Mouse (Mus musculus) limb, embryonic 14.5 days (tissue): Measurements from ENCODE around the gene Arhgdia. TPM values are rescaled to one million over a fixed set of nuclear protein-coding genes. Genes with fewer than 3 reads are reported as not detected.

Source experiments
- ATAC-seq: fragments of 200-750 bp; cut with Nextera tagmentation; 2 replicates; pipeline ENCODE4 v1.8.0; 2017; ENCODE audit warnings: low read depth, moderate number of reproducible peaks, moderate TSS enrichment; ENCODE audit not compliant: low FRiP score
- DNase-seq: peaks from one replicate; pipeline ENCODE4 v3.0.0-alpha.2; 2015; ENCODE audit warnings: low spot score
- H3K27ac ChIP-seq: fragments of 300-500 bp; sonication (generic); replicated peaks from 2 replicates; pipeline ENCODE4 v1.5.1; 2014; ENCODE audit warnings: low read depth, mild to moderate bottlenecking, low read length, moderate library complexity, mixed read lengths
- H3K27me3 ChIP-seq: fragments of 300-500 bp; sonication (generic); 2 replicates; pipeline ENCODE4 v1.6.1; 2014; ENCODE audit warnings: low read length, mixed read lengths; ENCODE audit not compliant: control insufficient read depth, insufficient read depth
- H3K36me3 ChIP-seq: fragments of 300-500 bp; sonication (generic); 2 replicates; pipeline ENCODE4 v1.6.1; 2014; ENCODE audit warnings: mild to moderate bottlenecking, low read length, moderate library complexity, mixed read lengths; ENCODE audit not compliant: control insufficient read depth, insufficient read depth
- H3K4me1 ChIP-seq: fragments of 300-500 bp; sonication (generic); 2 replicates; pipeline ENCODE4 v1.6.1; 2014; ENCODE audit warnings: antibody characterized with exemption, low read length, mixed read lengths; ENCODE audit not compliant: control insufficient read depth, insufficient read depth
- H3K4me2 ChIP-seq: fragments of 300-500 bp; sonication (generic); replicated peaks from 2 replicates; pipeline ENCODE4 v1.6.1; 2014; ENCODE audit warnings: low read depth, mild to moderate bottlenecking, low read length, moderate library complexity; ENCODE audit not compliant: severe bottlenecking
- H3K4me3 ChIP-seq: fragments of 300-500 bp; sonication (generic); replicated peaks from 2 replicates; pipeline ENCODE4 v1.5.1; 2014; ENCODE audit warnings: low read length
- H3K9ac ChIP-seq: fragments of 300-500 bp; sonication (generic); 2 replicates; pipeline ENCODE4 v1.6.1; 2014; ENCODE audit warnings: mild to moderate bottlenecking, low read depth, low read length, moderate library complexity; ENCODE audit not compliant: severe bottlenecking
- H3K9me3 ChIP-seq: fragments of 300-500 bp; sonication (generic); 2 replicates; pipeline ENCODE4 v1.6.1; 2016; ENCODE audit warnings: low read length; ENCODE audit not compliant: control insufficient read depth
- POLR2A ChIP-seq: fragments of 200-500 bp; IDR thresholded peaks from 2 replicates; pipeline ENCODE4 v1.8.0; 2012; ENCODE audit warnings: inconsistent platforms, mild to moderate bottlenecking, moderate library complexity, borderline replicate concordance; ENCODE audit not compliant: insufficient read depth, insufficient read length; ENCODE audit errors: extremely low read depth
- WGBS: fragments of 180-500 bp; shearing (Covaris S2); extraction: QIAGEN DNeasy Blood & Tissue Kit; methylation state at CpG from one replicate; pipeline ENCODE4 v1.1.7; 2014; 5-methylcytosine and 5-hydroxymethylcytosine counted together
- polyA plus RNA-seq, 2 experiments: library from polyadenylated mRNA; depleted of rRNA in 1 of 2; stranded (reverse) in 1 of 2; unstranded in 1 of 2; fragments of >200 nt; fragmentation: Nextera tagmentation in 1 of 2; extraction: Ambion mirVana in 1 of 2; gene quantifications; 2 replicates each; pipeline versions ENCODE4 v1.2.1 to v1.2.3; 2012 to 2014

Arhgdia gene
- polyA plus RNA-seq, 2 experiments = 566 to 610 TPM

DNA sequence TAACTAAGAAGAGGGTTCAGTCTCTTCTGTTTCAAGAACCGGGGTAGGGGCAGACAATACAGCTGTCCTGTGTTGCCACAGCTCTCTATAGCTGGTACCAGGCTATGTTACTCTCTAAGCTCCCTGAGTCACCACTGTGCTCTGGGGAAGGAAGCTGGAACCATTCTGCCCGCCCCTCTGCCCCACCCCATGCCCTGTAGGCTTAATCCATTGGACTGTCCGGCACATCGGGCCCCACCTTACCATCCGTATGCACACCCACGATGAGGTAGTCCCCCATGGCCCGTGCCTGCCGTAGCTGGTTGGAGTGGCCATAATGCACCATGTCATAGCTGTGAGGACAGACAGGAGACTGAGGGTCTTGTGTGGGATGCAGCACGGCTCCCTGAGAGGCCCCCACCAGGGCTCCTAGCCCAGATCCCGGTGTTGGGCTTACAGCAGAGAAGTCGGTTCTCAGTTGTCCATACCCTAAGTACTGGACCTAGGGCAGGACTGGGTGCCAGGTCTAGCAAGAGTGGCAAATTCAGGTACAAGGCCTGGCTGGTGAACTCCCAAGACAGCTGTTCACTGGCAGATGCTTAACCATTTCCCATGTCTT lies 34.3 kb upstream of the Arhgdia start:
- DNase-seq (no peak), ATAC-seq (no peak)
- H3K9me3 ChIP-seq = no peaks in the 10 kb centered on the region
- no peak for TF ChIP-seq POLR2A
- no peaks in the 10 kb centered on the region for H3K27me3 ChIP-seq
- peaks cover 11% of the 10 kb centered on the region for H3K4me1 ChIP-seq
- peaks cover 72% of the 10 kb centered on the region for H3K36me3 ChIP-seq
- no peak overlapping the region for H3K27ac ChIP-seq
- 94% methylated on average over 11 of the region's 11 CpGs for WGBS
- no peak overlapping the region for H3K9ac ChIP-seq
- no peak overlapping the region for H3K4me3 ChIP-seq
- H3K4me2 ChIP-seq = no peak overlapping the region

DNA sequence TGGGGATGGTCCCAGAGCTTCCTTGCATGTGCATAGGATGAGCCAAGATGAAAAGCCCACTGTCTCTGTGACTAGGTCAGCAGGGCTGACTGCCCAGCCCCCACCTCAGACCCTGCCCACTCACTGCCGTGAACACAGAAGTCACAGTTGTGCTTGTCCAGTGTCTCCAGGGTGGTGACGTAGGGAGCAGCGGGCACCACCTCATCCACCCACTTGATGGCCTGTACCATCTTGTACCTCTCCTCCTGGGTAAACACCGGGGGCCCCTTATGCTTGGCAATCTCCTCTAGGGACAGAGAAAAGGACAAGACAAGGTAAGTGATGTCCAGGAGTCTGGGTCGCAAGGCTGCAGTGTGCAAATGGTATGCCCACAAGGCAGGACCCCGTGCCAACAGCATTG lies 33.7 kb upstream of the Arhgdia start:
- Histone ChIP-seq H3K27ac (no peak overlapping the region), H3K4me3 (no peak overlapping the region), H3K9ac (no peak overlapping the region), H3K9me3 (no peaks in the 10 kb centered on the region), H3K4me2 (no peak overlapping the region), H3K36me3 (peaks cover 72% of the 10 kb centered on the region), H3K27me3 (no peaks in the 10 kb centered on the region), H3K4me1 (peaks cover 11% of the 10 kb centered on the region)
- ATAC-seq (no peak), DNase-seq (no peak)
- no peak for TF ChIP-seq POLR2A
- 98% methylated on average over 6 of the region's 6 CpGs for WGBS

DNA sequence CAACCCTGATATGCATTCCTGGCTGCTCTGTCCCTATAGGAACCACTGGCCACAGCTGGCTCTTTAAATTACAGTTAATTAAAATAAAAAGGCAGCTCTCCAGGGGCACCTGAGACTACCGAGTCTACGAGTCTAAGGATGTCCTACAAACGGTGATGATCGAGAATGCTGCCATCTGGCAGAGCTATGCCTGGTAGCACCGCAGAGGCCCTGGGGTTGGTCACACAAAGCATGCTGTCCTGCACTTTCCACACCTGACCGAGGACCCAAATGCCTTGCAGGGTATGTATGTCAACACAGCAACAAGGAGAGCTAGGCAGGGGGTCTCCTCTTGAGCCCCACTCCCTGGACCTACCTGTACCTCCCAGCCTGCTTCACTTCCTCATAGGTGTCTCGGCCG lies 32.6 kb upstream of the Arhgdia start:
- no peaks in the 10 kb centered on the region for H3K9me3 ChIP-seq
- peaks cover 63% of the 10 kb centered on the region for H3K36me3 ChIP-seq
- no peak for ATAC-seq
- peaks cover 1% of the 10 kb centered on the region for H3K27me3 ChIP-seq
- peaks cover 11% of the 10 kb centered on the region for H3K4me1 ChIP-seq
- 85% methylated on average over 8 of the region's 8 CpGs for WGBS
- no peak for DNase-seq
- H3K4me3 ChIP-seq = no peak overlapping the region
- no peak overlapping the region for H3K9ac ChIP-seq
- no peak overlapping the region for H3K27ac ChIP-seq
- TF ChIP-seq POLR2A = no peak
- H3K4me2 ChIP-seq = no peak overlapping the region

DNA sequence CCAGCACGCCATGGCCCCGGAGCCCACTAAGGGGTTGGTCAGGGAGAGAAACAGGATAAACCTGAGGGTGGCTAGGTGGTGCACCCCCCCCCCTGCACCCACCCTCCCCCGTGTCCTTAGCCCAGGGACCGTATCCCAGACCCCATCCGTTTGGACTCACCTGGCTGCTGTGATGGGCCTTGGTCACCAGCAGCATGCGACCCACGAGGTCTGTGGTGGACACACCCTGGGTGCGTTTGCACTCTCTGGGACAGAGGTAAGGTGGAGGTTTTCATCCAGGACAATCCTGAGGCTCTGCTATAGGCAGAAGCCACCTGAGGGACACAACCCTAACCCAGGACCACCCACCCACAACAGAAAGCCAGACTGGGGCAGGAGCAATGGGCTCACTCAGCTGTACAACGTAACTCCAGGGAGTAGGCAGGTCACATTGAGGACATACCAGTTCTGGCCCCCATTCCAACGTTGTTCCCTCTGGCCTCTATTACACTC lies 32.1 kb upstream of the Arhgdia start:
- H3K4me2 ChIP-seq = no peak overlapping the region
- TF ChIP-seq POLR2A = no peak
- no peaks in the 10 kb centered on the region for H3K9me3 ChIP-seq
- DNase-seq = no peak
- no peak overlapping the region for H3K4me3 ChIP-seq
- H3K36me3 ChIP-seq = peaks cover 59% of the 10 kb centered on the region
- no peak for ATAC-seq
- H3K27ac ChIP-seq = no peak overlapping the region
- peaks cover 12% of the 10 kb centered on the region for H3K4me1 ChIP-seq
- 90% methylated on average over 10 of the region's 10 CpGs for WGBS
- H3K9ac ChIP-seq = no peak overlapping the region
- H3K27me3 ChIP-seq = peaks cover 6% of the 10 kb centered on the region

DNA sequence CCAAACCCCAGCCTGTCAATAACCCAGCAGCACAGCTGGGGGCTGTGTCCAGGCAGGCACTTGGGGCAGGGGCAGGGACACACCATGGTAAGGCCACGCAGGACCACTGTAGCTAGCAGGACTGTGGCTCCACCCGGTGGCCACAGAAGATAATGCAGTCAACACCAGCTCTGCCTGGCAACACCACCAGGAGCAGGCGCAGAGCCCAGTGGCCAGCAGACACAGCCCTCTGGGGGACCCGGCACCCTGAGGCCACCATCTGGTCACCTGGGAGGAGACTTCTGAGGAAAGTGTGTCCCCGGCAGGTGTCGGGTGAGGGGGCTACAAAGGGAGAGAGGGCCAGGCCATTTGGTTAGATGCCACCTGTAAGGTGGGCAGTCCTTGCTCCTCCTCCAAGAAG lies 31.3 kb upstream of the Arhgdia start:
- Histone ChIP-seq H3K9ac (no peak overlapping the region), H3K36me3 (peaks cover 56% of the 10 kb centered on the region), H3K4me3 (no peak overlapping the region), H3K9me3 (no peaks in the 10 kb centered on the region), H3K27ac (no peak overlapping the region), H3K4me1 (peaks cover 20% of the 10 kb centered on the region), H3K27me3 (peaks cover 6% of the 10 kb centered on the region), H3K4me2 (no peak overlapping the region)
- no peak for ATAC-seq
- peak; percentile 46 for DNase-seq
- TF ChIP-seq POLR2A = no peak
- WGBS = 28% methylated on average over 6 of the region's 6 CpGs
